Mouse (Mus musculus) cerebellum, postnatal 36 days (tissue): ENCODE measurements around the gene Hist3h2a.

ENCODE experiments used
- DNase-seq, 2 experiments: peaks; one replicate each; pipeline ENCODE4 v3.0.0; 2021 to 2022; ENCODE audit warnings: mixed read lengths in 2 of 2

The Hist3h2a gene

DNA sequence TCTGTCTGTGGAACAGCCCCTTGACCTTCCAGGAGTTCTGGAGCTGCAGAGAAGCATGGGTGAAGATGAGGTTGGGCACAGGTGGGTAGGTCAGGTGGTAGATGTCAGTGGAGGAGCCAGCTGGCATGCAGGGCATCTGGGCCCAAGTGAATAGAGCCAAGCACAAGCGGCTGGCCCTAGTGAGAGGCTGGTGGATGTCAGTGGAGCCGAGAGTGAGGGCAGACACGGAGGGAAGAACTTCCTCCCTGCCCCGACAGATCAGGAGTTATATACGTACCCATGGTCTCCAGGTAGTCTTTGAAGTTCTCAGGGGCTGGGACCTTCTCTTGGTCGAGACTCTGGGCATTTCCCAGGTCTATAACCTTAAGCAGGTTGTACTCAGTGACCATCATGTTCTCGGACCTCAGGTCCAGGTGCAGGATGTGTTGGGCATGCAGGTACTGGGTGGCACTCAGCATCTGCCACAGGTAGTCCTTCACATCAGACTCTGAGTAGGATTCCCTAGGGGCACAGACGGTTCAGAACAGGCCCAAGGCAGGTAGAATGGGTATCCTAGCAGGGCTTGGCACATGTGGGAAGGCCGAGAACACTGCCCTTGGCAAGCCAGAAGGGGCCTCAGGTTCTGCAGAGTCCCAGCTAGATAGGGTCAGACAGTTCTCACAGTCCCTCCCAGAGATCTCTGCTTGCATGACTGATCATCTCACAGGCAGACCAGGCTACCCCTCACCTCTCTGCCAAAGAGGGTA lies 40.7 kb downstream of the Hist3h2a start:
- DNase-seq = no peak

DNA sequence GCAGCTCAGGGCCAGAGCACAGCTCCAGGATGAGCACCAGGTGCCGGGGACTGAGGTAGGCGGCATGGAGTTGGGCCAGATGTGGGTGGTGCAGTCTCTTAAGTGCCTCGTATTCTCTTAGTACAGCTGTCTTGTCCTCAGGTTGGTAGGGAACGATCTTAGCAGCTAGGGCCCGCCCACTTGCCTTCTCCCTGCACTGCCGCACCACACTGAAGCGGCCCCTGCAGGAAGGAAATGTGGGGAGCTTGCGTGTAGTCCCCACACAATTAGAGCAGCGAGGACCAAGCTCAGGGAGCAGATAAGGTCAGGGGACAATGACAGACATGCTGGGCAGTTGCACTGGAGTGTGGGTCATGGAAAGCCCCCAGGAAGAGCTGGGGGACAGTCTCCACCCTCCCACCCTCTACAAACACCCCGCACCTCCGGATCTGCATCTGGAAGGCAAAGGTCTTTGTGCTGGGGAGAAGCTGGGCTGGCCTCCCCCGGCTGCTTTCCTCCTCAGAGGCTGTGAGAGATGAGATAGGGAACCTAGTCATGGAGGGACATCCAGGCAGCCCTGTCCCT lies 41.4 kb downstream of the Hist3h2a start:
- no peak for DNase-seq

DNA sequence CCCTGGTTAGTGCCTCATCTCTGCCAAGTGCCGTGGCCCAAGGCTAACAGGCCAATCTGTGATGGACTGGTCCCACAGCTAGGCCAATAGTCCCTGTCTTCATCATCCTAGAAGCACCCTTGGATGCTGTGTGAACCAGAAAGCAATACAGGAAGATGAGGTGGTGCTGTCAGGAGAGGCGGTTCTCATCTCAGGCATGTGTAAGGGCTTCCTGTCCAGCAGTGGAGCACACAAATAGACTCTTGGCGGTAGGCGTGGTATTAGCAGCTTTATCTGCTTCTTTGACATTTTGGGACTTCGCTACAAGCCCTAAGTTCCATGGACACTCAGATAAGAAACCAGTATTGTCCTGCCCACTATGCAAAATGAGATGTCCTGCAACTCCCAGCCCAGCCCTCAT lies 43.1 kb downstream of the Hist3h2a start:
- DNase-seq = no peak

GRCm38 (mm10) chr11:58999158-58999557 lies 44.7 kb downstream of the Hist3h2a start:
- no peak for DNase-seq

- DNase-seq = no peak
Measured at GRCm38 (mm10) chr11:58999830-59000229, 45.3 kb downstream of the Hist3h2a start.

DNA sequence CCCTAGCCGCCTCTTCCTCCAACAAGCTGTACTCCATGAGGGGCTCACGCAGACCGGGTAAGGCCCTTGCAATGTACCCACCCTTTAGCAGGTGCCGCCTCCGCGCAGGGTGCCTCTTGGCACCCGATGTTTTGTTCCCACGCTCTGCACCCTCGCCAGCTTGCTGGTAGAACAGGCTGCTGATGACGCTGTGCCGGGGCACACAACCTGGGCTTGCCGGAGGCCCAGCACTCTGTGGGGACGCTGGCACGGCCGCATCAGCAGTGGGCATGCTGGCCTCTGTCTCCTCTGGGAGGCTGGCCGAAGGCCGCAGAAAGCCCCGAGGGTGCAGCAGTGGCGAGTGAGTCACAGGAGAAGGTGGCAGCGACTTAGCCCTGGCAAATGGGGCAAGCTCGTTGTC lies 46.1 kb downstream of the Hist3h2a start:
- no peak for DNase-seq

GRCm38 (mm10) chr11:59002327-59003079 lies 48.0 kb downstream of the Hist3h2a start:
- no peak for DNase-seq
